Mouse (Mus musculus) CH12.LX (cell line): ENCODE measurements around the gene C1d. TPM values are rescaled to one million over a fixed set of nuclear protein-coding genes. Genes with fewer than 3 reads are reported as not detected.

Experiments used
- DNase-seq: peaks from one replicate; pipeline ENCODE4 v3.0.0-alpha.2; 2013; ENCODE audit errors: extremely low read depth
- H3K27ac ChIP-seq: 2 replicates; pipeline ENCODE4 v1.5.1; 2012; ENCODE audit warnings: low read depth, mild to moderate bottlenecking, control low read depth, moderate library complexity; ENCODE audit not compliant: insufficient read depth
- H3K27me3 ChIP-seq: replicated peaks from 2 replicates; pipeline ENCODE3; 2012; ENCODE audit warnings: inconsistent platforms
- H3K36me3 ChIP-seq, 2 experiments: replicated peaks in 1 of 2; 2 replicates each; pipeline versions ENCODE3 to v1.6.1; 2012; ENCODE audit warnings: inconsistent platforms in 1 of 2, low read length in 1 of 2, mild to moderate bottlenecking in 1 of 2, mixed read lengths in 1 of 2, moderate library complexity in 1 of 2; ENCODE audit not compliant: control insufficient read depth in 1 of 2, insufficient read depth in 1 of 2
- H3K4me1 ChIP-seq, 2 experiments: 2 replicates each; pipeline ENCODE4 v1.6.1; 2012; ENCODE audit warnings: inconsistent platforms in 1 of 2, moderate library complexity in 1 of 2; ENCODE audit not compliant: insufficient read depth in 2 of 2, control insufficient read depth in 1 of 2
- H3K4me2 ChIP-seq: 2 replicates; pipeline ENCODE4 v1.6.1; 2012; ENCODE audit warnings: low read depth, mild to moderate bottlenecking, control low read depth; ENCODE audit not compliant: poor library complexity, insufficient read depth, severe bottlenecking
- H3K4me3 ChIP-seq, 3 experiments: fragments of 150-350 bp in 1 of 3; sonication (generic) in 1 of 3; replicated peaks in 1 of 3; 2 replicates each; pipeline versions ENCODE3 to v1.5.1; 2011 to 2012; ENCODE audit warnings: low read depth in 2 of 3, low read length in 2 of 3, mild to moderate bottlenecking in 2 of 3, moderate library complexity in 2 of 3, control low read depth in 1 of 3, improper control_type of control experiment in 1 of 3, inconsistent platforms in 1 of 3, mixed read lengths in 1 of 3; ENCODE audit not compliant: poor library complexity in 1 of 3
- H3K79me2 ChIP-seq: replicated peaks from 2 replicates; pipeline ENCODE4 v1.6.1; 2012; ENCODE audit warnings: mild to moderate bottlenecking, moderate library complexity; ENCODE audit not compliant: control insufficient read depth, poor library complexity, insufficient read depth, severe bottlenecking; ENCODE audit errors: extremely low read depth
- H3K9ac ChIP-seq: 2 replicates; pipeline ENCODE4 v1.6.1; 2012; ENCODE audit warnings: low read depth, mild to moderate bottlenecking, control low read depth, moderate library complexity; ENCODE audit not compliant: insufficient read depth
- H3K9me3 ChIP-seq: replicated peaks from 2 replicates; pipeline ENCODE3; 2012; ENCODE audit warnings: low read length, inconsistent platforms, mixed read lengths
- BHLHE40 ChIP-seq: IDR thresholded peaks from 2 replicates; pipeline ENCODE4 v1.6.1; 2011; ENCODE audit warnings: mild to moderate bottlenecking, low read depth, low read length, improper control_type of control experiment
- CHD1 ChIP-seq: IDR thresholded peaks from 2 replicates; pipeline ENCODE4 v1.6.1; 2012; ENCODE audit warnings: low read depth, low read length, improper control_type of control experiment, inconsistent platforms
- CHD2 ChIP-seq: IDR thresholded peaks from 2 replicates; pipeline ENCODE4 v1.6.1; 2011; ENCODE audit warnings: low read length, improper control_type of control experiment
- E2F4 ChIP-seq: IDR thresholded peaks from 2 replicates; pipeline ENCODE4 v1.6.1; 2011; ENCODE audit warnings: low read depth, low read length, improper control_type of control experiment; ENCODE audit not compliant: insufficient replicate concordance
- EP300 ChIP-seq: IDR thresholded peaks from 2 replicates; pipeline ENCODE4 v1.6.1; 2011; ENCODE audit warnings: low read length, improper control_type of control experiment
- ETS1 ChIP-seq: conservative IDR thresholded peaks from 2 replicates; pipeline ENCODE4 v1.6.1; 2012; ENCODE audit warnings: low read depth, mild to moderate bottlenecking, inconsistent platforms, low read length, improper control_type of control experiment, moderate library complexity
- GABPA ChIP-seq: IDR thresholded peaks from 2 replicates; pipeline ENCODE4 v1.6.1; 2012; ENCODE audit warnings: low read depth, low read length, improper control_type of control experiment, inconsistent platforms; ENCODE audit not compliant: insufficient replicate concordance
- JUN ChIP-seq: IDR thresholded peaks from 2 replicates; pipeline ENCODE4 v1.6.1; 2011; ENCODE audit warnings: low read depth, mild to moderate bottlenecking, low read length, improper control_type of control experiment, moderate library complexity; ENCODE audit not compliant: insufficient read depth
- MAFK ChIP-seq: IDR thresholded peaks from 2 replicates; pipeline ENCODE4 v1.6.1; 2011; ENCODE audit warnings: low read length, improper control_type of control experiment; ENCODE audit not compliant: insufficient replicate concordance
- MAX ChIP-seq: IDR thresholded peaks from 2 replicates; pipeline ENCODE4 v1.6.1; 2011; ENCODE audit warnings: low read length, improper control_type of control experiment
- NELFE ChIP-seq: IDR thresholded peaks from 2 replicates; pipeline ENCODE4 v1.6.1; 2011; ENCODE audit warnings: low read depth, low read length, improper control_type of control experiment
- NRF1 ChIP-seq: IDR thresholded peaks from 2 replicates; pipeline ENCODE4 v1.6.1; 2014; ENCODE audit warnings: low read depth, mild to moderate bottlenecking, inconsistent platforms, low read length, improper control_type of control experiment, moderate library complexity
- PAX5 ChIP-seq: IDR thresholded peaks from 2 replicates; pipeline ENCODE4 v1.6.1; 2012; ENCODE audit warnings: low read length, inconsistent platforms, mixed read lengths
- POLR2A ChIP-seq: IDR thresholded peaks from 2 replicates; pipeline ENCODE4 v1.6.1; 2011; ENCODE audit warnings: low read depth, mild to moderate bottlenecking, improper control_type of control experiment, low read length
- POLR2AphosphoS2 ChIP-seq: IDR thresholded peaks from 2 replicates; pipeline ENCODE4 v1.6.1; 2011; ENCODE audit warnings: low read depth, low read length, improper control_type of control experiment
- RAD21 ChIP-seq: IDR thresholded peaks from 2 replicates; pipeline ENCODE4 v1.6.1; 2011; ENCODE audit warnings: low read depth, mild to moderate bottlenecking, low read length, improper control_type of control experiment, moderate library complexity
- RCOR1 ChIP-seq: conservative IDR thresholded peaks from 2 replicates; pipeline ENCODE4 v1.6.1; 2012; ENCODE audit warnings: low read depth, mild to moderate bottlenecking, inconsistent platforms, low read length, improper control_type of control experiment
- SIN3A ChIP-seq: IDR thresholded peaks from 2 replicates; pipeline ENCODE4 v1.6.1; 2012; ENCODE audit warnings: low read length, improper control_type of control experiment, inconsistent platforms
- SMC3 ChIP-seq: IDR thresholded peaks from 2 replicates; pipeline ENCODE4 v1.6.1; 2011; ENCODE audit warnings: low read depth, low read length, improper control_type of control experiment
- TCF12 ChIP-seq: IDR thresholded peaks from 2 replicates; pipeline ENCODE4 v1.6.1; 2014; ENCODE audit warnings: low read depth, mild to moderate bottlenecking, inconsistent platforms, low read length, improper control_type of control experiment
- UBTF ChIP-seq: IDR thresholded peaks from 2 replicates; pipeline ENCODE4 v1.6.1; 2012; ENCODE audit warnings: low read depth, mild to moderate bottlenecking, inconsistent platforms, low read length, improper control_type of control experiment, moderate library complexity
- USF1 ChIP-seq: IDR thresholded peaks from 2 replicates; pipeline ENCODE4 v1.6.1; 2014; ENCODE audit warnings: low read depth, mild to moderate bottlenecking, inconsistent platforms, low read length, improper control_type of control experiment
- ZKSCAN1 ChIP-seq: IDR thresholded peaks from 2 replicates; pipeline ENCODE4 v1.6.1; 2012; ENCODE audit warnings: low read depth, inconsistent platforms, low read length, improper control_type of control experiment, borderline replicate concordance
- dilution Hi-C: fragments of 300-500 bp; cut with MboI; formaldehyde crosslinking; loops from 2 replicates; pipeline ENCODE4 v1.14.3; 2020; ENCODE audit warnings: low sequenced_read_pairs; ENCODE audit not compliant: extremely low pct_unique_long_range_greater_than_20kb, extremely low pct_ligation_motif_present
- in situ Hi-C: fragments of 300-500 bp; cut with MboI; formaldehyde crosslinking; loops from 3 replicates; pipeline ENCODE4 v1.14.3; 2019; ENCODE audit warnings: low sequenced_read_pairs, low pct_ligation_motif_present, low pct_unique_long_range_greater_than_20kb, mixed read lengths
- polyA plus RNA-seq: library from polyadenylated mRNA; unstranded; fragments of >175 nt; gene quantifications from 2 replicates; pipeline ENCODE4 v1.2.1, GENCODE M21; 2012; ENCODE audit warnings: low read depth; ENCODE audit not compliant: insufficient read length
- total RNA-seq, 2 experiments: library from RNA; depleted of rRNA; stranded (reverse); fragments of 300-350 nt in 1 of 2; fragments of >200 nt in 1 of 2; gene quantifications; 2 replicates each; pipeline ENCODE4 v1.2.3; 2012 to 2014

Gene C1d
- total and polyA plus RNA-seq, 3 experiments, result 71.8 to 117 (median 88.9) TPM

DNA sequence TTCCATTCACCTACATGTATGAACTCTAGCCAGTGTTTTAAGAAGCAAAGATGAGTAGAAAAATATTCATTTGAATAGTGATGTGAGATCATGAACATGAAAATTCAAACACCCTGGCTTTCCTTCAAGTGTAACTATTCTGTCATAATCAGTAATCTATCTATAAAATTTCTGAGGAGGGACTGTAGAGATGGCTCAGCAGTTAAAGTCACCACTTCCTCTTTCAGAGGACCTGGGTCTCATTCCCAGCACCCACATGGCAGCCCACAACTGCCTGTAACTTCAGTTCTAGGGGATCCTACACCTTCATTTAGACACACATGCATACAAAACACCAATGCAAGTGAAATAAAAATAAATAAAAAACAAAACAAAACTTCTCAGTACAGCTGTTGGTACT lies 8.7 kb upstream of the C1d start:
- H3K27me3 ChIP-seq, result no peaks in the 10 kb centered on the region
- in situ Hi-C loops, result no loop called here

DNA sequence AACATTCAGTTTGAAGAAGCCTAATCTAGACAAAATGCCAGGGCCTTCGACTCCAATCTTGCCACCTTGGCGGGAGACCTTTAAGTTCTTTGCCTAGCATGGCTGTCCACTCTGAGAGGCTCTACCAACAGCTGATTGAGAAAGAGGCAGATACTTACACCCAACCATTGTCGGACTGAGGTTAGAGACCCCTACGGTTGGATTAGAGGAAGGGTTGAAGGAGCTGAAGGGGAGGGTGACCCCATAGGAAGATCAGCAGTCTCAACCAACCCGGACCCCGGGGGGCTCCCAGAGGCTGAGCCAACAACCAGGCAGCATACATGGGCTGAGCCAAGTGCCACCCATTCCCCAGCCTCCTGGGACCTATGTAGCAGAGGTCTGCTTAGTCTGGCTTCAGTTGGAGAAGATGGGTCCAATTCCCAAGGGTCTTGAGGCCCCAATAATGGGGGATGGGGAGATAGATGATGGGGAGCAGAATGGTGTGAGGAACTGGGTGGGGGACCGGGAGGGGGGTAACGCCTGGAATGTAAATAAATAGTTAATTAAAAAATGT lies 490 bp upstream of the C1d start:
- peak; percentile 18 for DNase-seq
- H3K4me3 ChIP-seq, result peak overlapping the region; percentile 37 to 99 (median 65)
- TF ChIP-seq CHD1, result no peak
- TF ChIP-seq POLR2AphosphoS2, result no peak
- no peak for TF ChIP-seq CHD2
- no peak for TF ChIP-seq EP300
- TF ChIP-seq NRF1, result no peak
- no peak for TF ChIP-seq BHLHE40
- TF ChIP-seq JUN, result no peak
- TF ChIP-seq MAFK, result no peak
- no peak for TF ChIP-seq POLR2A
- H3K4me1 ChIP-seq, result peaks cover 0 to 20% of the 10 kb centered on the region in 2 experiments
- H3K27ac ChIP-seq, result no peak overlapping the region
- H3K27me3 ChIP-seq, result no peaks in the 10 kb centered on the region
- peak overlapping the region; percentile 82 for H3K4me2 ChIP-seq
- peak overlapping the region; percentile 68 for H3K9ac ChIP-seq
- H3K79me2 ChIP-seq, result peaks cover 30% of the 10 kb centered on the region
- no peaks in the 10 kb centered on the region for H3K9me3 ChIP-seq
- in situ Hi-C loops (no loop called here), dilution Hi-C loops (no loop called here)
- peaks cover 0 to 4% of the 10 kb centered on the region in 2 experiments for H3K36me3 ChIP-seq

More for the DNA sequence above, 8.7 kb upstream of the C1d start:
- Histone ChIP-seq H3K4me3 (no peak overlapping the region), H3K9ac (no peak overlapping the region), H3K4me1 (peaks cover 5 to 6% of the 10 kb centered on the region in 2 experiments; a peak in 2 of 4 replicates), H3K4me2 (no peak overlapping the region), H3K9me3 (no peaks in the 10 kb centered on the region), H3K27ac (no peak overlapping the region), H3K36me3 (no peaks in the 10 kb centered on the region), H3K79me2 (no peaks in the 10 kb centered on the region)
- dilution Hi-C loops, result no loop called here
- DNase-seq, result no peak
- TF ChIP-seq RCOR1, result no peak
- no peak for TF ChIP-seq PAX5
- TF ChIP-seq BHLHE40, result no peak
- TF ChIP-seq MAFK, result no peak
- TF ChIP-seq USF1, result no peak
- no peak for TF ChIP-seq JUN
- no peak for TF ChIP-seq UBTF
- TF ChIP-seq EP300, result no peak
- TF ChIP-seq ETS1, result no peak
- TF ChIP-seq ZKSCAN1, result no peak
- no peak for TF ChIP-seq POLR2A
- TF ChIP-seq SMC3, result no peak
- no peak for TF ChIP-seq RAD21
- no peak for TF ChIP-seq SIN3A
- no peak for TF ChIP-seq E2F4
- no peak for TF ChIP-seq GABPA
- TF ChIP-seq TCF12, result no peak
- no peak for TF ChIP-seq MAX
- TF ChIP-seq NELFE, result no peak
